Mouse (Mus musculus) embryonic facial prominence, embryonic 15.5 days (tissue): ENCODE measurements around the gene Cacna2d2. TPM values are rescaled to one million over a fixed set of nuclear protein-coding genes. Genes with fewer than 3 reads are reported as not detected.

ENCODE experiments used
- ATAC-seq: fragments of 200-750 bp; cut with Nextera tagmentation; 2 replicates; pipeline ENCODE4 v1.8.0; 2017; ENCODE audit warnings: low read depth, moderate TSS enrichment; ENCODE audit not compliant: insufficient number of reproducible peaks, low FRiP score, low TSS enrichment
- H3K27ac ChIP-seq: fragments of 300-500 bp; sonication (generic); replicated peaks from 2 replicates; pipeline ENCODE4 v1.5.1; 2015; ENCODE audit warnings: mild to moderate bottlenecking, inconsistent platforms
- H3K27me3 ChIP-seq: fragments of 300-500 bp; sonication (generic); 2 replicates; pipeline ENCODE4 v1.6.1; 2015; ENCODE audit warnings: inconsistent platforms
- H3K36me3 ChIP-seq: fragments of 300-500 bp; sonication (generic); 2 replicates; pipeline ENCODE4 v1.6.1; 2015; ENCODE audit warnings: mild to moderate bottlenecking, inconsistent platforms
- H3K4me1 ChIP-seq: fragments of 300-500 bp; sonication (generic); 2 replicates; pipeline ENCODE4 v1.6.1; 2015; ENCODE audit warnings: inconsistent platforms
- H3K4me2 ChIP-seq: fragments of 300-500 bp; sonication (generic); replicated peaks from 2 replicates; pipeline ENCODE4 v1.6.1; 2015; ENCODE audit warnings: mild to moderate bottlenecking, inconsistent platforms
- H3K4me3 ChIP-seq: fragments of 300-500 bp; sonication (generic); replicated peaks from 2 replicates; pipeline ENCODE4 v1.5.1; 2015; ENCODE audit warnings: mild to moderate bottlenecking, inconsistent platforms
- H3K9ac ChIP-seq: fragments of 300-500 bp; sonication (generic); 2 replicates; pipeline ENCODE4 v1.6.1; 2015; ENCODE audit warnings: inconsistent platforms
- H3K9me3 ChIP-seq: fragments of 300-500 bp; sonication (generic); replicated peaks from 2 replicates; pipeline ENCODE4 v1.6.1; 2016; ENCODE audit warnings: inconsistent platforms
- WGBS: fragments of 180-500 bp; shearing (Covaris S2); methylation state at CpG from one replicate; pipeline ENCODE4 v1.1.7; 2015; 5-methylcytosine and 5-hydroxymethylcytosine counted together
- polyA plus RNA-seq: library from polyadenylated mRNA; unstranded; fragments of >200 nt; fragmentation: Nextera tagmentation; extraction: Ambion mirVana; gene quantifications from 2 replicates; pipeline ENCODE4 v1.2.1, GENCODE M21; 2015

Gene Cacna2d2
- polyA plus RNA-seq, 1 experiment from 2014 or later, result 1.3 TPM

DNA sequence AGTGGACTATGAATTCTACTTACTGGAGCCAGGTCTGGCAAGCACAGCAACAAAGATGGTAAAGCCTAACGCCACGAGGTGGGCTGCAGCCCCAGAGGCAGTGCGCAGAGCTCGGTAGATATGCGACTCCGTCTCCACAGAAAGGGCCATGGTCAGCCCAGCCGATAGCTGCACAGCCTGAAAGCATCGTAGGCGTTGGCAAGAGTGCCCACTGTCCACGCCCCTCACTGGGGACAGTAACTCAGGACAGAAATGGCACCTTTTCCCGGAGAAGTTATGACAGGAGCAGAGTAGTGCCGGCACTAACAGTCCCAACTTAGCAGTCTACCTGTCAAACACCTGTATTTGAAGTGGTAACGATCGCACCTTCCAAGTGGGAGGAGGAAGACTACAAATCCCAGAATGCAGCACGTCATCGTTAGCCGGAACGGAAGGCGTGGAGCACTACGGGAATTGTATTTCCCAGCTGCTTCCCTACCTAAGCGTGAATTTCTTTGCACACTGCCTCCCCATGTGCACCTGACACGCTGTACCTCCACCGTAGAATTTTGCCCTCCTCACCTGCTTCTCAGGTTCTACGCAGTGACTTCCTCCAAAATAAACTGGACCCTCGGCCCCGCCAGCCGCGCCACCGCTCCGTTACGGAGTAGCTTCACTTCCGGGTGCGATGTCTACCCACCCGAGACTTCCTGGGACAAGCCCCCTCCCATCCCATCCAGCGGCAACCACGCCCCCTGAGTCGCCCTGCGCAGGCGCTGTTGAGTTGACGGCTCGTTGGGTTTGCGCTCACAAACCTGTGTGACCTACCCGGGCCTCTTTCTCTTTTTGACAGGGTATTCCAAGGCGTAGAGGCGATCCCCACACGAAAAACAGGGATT is 142.3 kb downstream of the Cacna2d2 start, which contains the start of the genes Cyb561d2 and Nprl2:
TSS of gene Cyb561d2 (minus strand) at position 720 of the 878 bp plus-strand sequence.
TSS of gene Nprl2 (plus strand) at position 753 of the 878 bp plus-strand sequence.
- under 1% methylated on average over 46 of the region's 46 CpGs for WGBS
- H3K27me3 ChIP-seq, result no peaks in the 10 kb centered on the region
- H3K9ac ChIP-seq, result peak within 1 kb of the TSS; percentile 59
- H3K36me3 ChIP-seq, result peaks cover 56% of the 10 kb centered on the region
- peak within 1 kb of the TSS; percentile 75 for H3K27ac ChIP-seq
- H3K4me2 ChIP-seq, result peak within 1 kb of the TSS; percentile 91
- H3K4me1 ChIP-seq, result peaks cover 37% of the 10 kb centered on the region
- peak; percentile 85 for ATAC-seq
- no peaks in the 10 kb centered on the region for H3K9me3 ChIP-seq
- peak within 1 kb of the TSS; percentile 81 for H3K4me3 ChIP-seq

DNA sequence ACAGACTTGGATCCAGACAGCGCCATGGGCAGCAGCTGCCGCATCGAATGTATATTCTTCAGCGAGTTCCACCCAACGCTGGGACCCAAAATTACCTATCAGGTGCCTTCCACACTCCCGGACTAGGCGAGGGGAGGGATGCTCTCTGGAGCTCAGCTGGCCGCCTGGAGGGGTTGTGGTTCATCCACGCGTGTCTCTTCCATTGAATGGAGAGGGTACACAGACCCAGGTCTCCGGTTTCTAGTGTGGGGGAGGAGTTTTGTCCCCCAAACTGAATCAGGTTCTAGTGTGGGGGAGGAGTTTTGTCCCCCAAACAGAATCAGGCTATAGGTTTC is 142.9 kb downstream of the Cacna2d2 start:
- WGBS, result 1% methylated on average over 11 of the region's 11 CpGs
- no peaks in the 10 kb centered on the region for H3K9me3 ChIP-seq
- no peak for ATAC-seq
- H3K4me1 ChIP-seq, result peaks cover 37% of the 10 kb centered on the region
- peak overlapping the region; percentile 81 for H3K4me3 ChIP-seq
- no peaks in the 10 kb centered on the region for H3K27me3 ChIP-seq
- peak overlapping the region; percentile 91 for H3K4me2 ChIP-seq
- peak overlapping the region; percentile 59 for H3K9ac ChIP-seq
- H3K36me3 ChIP-seq, result peaks cover 53% of the 10 kb centered on the region
- peak overlapping the region; percentile 75 for H3K27ac ChIP-seq

GRCm38 (mm10) chr9:107542721-107543120 is 143.3 kb downstream of the Cacna2d2 start:
- WGBS, result 35% methylated on average over 8 of the region's 8 CpGs
- Histone ChIP-seq H3K4me3 (peak overlapping the region; percentile 81), H3K9me3 (no peaks in the 10 kb centered on the region), H3K9ac (peak overlapping the region; percentile 59), H3K27ac (0 out of 2 replicates have a peak overlapping the region, but pooled peaks have one; percentile 75), H3K4me1 (peaks cover 38% of the 10 kb centered on the region), H3K27me3 (no peaks in the 10 kb centered on the region), H3K36me3 (peaks cover 49% of the 10 kb centered on the region), H3K4me2 (peak overlapping the region; percentile 91)
- ATAC-seq, result no peak

DNA sequence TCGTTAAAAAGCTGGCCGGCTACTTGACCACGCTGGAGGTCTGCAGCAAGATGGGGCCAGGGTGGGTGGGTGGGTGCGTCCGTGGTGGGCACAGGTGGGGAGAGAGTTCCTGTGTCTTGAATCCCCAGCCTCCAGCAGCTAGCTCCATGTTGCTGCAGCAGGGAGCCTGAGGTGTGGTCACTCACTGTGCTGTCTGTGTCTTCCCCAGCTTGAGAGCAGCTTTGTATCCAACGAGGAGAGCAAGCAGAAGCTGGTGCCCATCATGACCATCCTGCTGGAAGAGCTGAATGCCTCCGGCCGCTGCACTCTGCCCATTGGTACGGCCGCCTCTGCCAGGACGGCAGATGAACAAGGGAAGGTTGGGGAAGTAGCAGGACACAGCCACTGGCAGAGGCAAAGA is 143.9 kb downstream of the Cacna2d2 start:
- Histone ChIP-seq H3K36me3 (peaks cover 44% of the 10 kb centered on the region), H3K4me3 (no peak overlapping the region), H3K4me1 (peaks cover 41% of the 10 kb centered on the region), H3K27ac (no peak overlapping the region), H3K4me2 (no peak overlapping the region; the same call in 1 of the 2 replicates), H3K27me3 (no peaks in the 10 kb centered on the region), H3K9ac (no peak overlapping the region), H3K9me3 (no peaks in the 10 kb centered on the region)
- ATAC-seq, result no peak
- 86% methylated on average over 11 of the region's 11 CpGs for WGBS

DNA sequence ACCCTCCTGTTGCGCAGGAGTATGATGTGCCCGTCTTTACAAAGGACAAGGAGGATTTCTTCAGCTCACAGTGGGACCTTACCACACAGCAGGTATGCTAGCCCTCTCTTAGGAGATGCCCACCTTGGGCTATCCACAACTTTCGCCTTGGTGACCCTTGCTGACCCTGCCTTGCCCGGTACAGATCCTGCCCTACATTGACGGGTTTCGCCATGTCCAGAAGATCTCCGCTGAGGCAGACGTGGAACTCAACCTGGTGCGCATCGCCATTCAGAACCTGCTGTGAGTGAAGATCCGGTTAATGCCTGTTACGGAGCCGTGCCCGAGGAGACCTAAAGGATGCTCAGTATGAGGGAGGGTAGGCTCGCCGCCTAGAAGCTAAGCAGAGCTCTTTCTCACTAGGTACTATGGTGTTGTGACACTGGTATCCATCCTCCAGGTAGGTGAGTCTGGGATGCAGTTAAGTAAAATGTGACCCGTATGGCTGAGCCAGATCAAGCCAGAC is 144.8 kb downstream of the Cacna2d2 start:
- Histone ChIP-seq H3K27me3 (no peaks in the 10 kb centered on the region), H3K36me3 (peaks cover 34% of the 10 kb centered on the region), H3K27ac (no peak overlapping the region), H3K4me3 (no peak overlapping the region), H3K4me1 (peaks cover 41% of the 10 kb centered on the region), H3K9me3 (no peaks in the 10 kb centered on the region), H3K9ac (no peak overlapping the region), H3K4me2 (no peak overlapping the region)
- 93% methylated on average over 17 of the region's 17 CpGs for WGBS
- ATAC-seq, result no peak

DNA sequence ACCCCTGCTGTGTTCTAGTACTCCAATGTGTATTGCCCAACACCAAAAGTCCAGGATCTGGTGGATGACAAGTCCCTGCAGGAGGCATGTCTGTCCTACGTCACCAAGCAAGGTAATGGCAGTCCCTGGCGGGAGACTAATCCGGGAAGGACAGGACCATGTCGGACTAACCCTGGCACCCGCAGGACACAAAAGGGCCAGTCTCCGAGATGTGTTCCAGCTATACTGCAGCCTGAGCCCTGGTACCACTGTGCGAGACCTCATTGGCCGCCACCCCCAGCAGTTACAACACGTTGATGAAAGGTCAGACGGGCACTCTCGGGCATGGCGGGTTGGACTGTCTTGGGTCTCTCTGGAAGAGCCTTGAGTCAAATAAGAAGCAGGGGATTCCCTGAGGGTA is 145.3 kb downstream of the Cacna2d2 start:
- Histone ChIP-seq H3K36me3 (peaks cover 29% of the 10 kb centered on the region), H3K4me3 (no peak overlapping the region), H3K9me3 (no peaks in the 10 kb centered on the region), H3K4me2 (no peak overlapping the region), H3K27ac (no peak overlapping the region), H3K4me1 (peaks cover 44% of the 10 kb centered on the region), H3K9ac (no peak overlapping the region), H3K27me3 (no peaks in the 10 kb centered on the region)
- no peak for ATAC-seq
- 91% methylated on average over 12 of the region's 12 CpGs for WGBS

DNA sequence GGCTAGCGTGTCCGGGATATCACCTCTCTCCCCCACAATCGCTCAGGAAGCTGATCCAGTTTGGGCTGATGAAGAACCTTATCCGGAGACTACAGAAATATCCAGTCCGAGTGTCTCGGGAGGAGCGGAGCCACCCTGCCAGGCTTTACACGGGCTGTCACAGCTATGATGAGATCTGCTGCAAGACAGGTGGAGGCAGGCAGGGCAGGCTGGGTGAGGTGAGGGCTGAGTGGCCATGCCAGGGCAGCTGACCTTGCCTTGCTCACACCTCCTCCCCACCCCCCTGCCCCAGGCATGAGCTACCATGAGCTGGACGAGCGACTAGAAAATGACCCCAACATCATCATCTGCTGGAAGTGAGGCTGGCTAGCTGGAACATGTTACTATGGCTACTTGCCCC is 145.8 kb downstream of the Cacna2d2 start:
- Histone ChIP-seq H3K4me1 (peaks cover 47% of the 10 kb centered on the region), H3K27me3 (no peaks in the 10 kb centered on the region), H3K9ac (no peak overlapping the region), H3K9me3 (no peaks in the 10 kb centered on the region), H3K36me3 (peaks cover 25% of the 10 kb centered on the region), H3K27ac (no peak overlapping the region), H3K4me3 (no peak overlapping the region), H3K4me2 (no peak overlapping the region)
- no peak for ATAC-seq
- WGBS, result 81% methylated on average over 10 of the region's 10 CpGs

- H3K27me3 ChIP-seq, result no peaks in the 10 kb centered on the region
- 11% methylated on average over 3 of the region's 3 CpGs for WGBS
- H3K4me2 ChIP-seq, result no peak overlapping the region
- no peak overlapping the region for H3K4me3 ChIP-seq
- H3K9ac ChIP-seq, result no peak overlapping the region
- H3K36me3 ChIP-seq, result peaks cover 22% of the 10 kb centered on the region
- no peak overlapping the region for H3K27ac ChIP-seq
- ATAC-seq, result no peak
- H3K4me1 ChIP-seq, result peaks cover 49% of the 10 kb centered on the region
- H3K9me3 ChIP-seq, result no peaks in the 10 kb centered on the region
These were observed 146.2 kb downstream of the Cacna2d2 start for GRCm38 (mm10) chr9:107545602-107546001.

DNA sequence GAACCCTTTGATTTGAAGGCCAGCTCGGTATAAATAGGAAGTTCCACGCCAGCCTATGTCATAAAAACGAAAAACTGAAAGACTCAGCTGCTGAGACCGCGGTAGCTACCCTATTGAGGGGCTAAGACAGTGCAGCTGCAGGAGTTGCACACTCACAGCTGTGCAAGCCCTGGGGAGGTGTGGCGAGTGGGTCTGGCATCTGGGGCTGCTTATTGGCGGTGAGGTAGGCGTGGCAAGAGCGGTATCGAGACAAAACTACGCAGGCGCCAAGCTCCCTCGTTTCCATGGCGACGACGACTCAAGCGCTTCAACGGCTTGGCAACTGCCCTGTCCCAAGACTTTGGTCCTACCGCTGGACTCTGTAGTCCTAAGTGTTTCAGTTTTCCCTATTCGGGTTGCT is 147.6 kb downstream of the Cacna2d2 start, which contains the start of gene Zmynd10:
TSS of gene Zmynd10 (plus strand) at position 273 of the 400 bp plus-strand sequence.
- peak within 1 kb of the TSS; percentile 18 for H3K4me3 ChIP-seq
- peaks cover 22% of the 10 kb centered on the region for H3K36me3 ChIP-seq
- H3K4me2 ChIP-seq, result peak within 1 kb of the TSS; percentile 41
- 0 out of 2 replicates have a peak within 1 kb of the TSS, but pooled peaks have one; percentile 23 for H3K27ac ChIP-seq
- peak; percentile 52; the same call in 1 of the 2 replicates for ATAC-seq
- H3K9ac ChIP-seq, result no peak within 1 kb of the TSS
- no peaks in the 10 kb centered on the region for H3K9me3 ChIP-seq
- 2% methylated on average over 20 of the region's 20 CpGs for WGBS
- peaks cover 54% of the 10 kb centered on the region for H3K4me1 ChIP-seq
- no peaks in the 10 kb centered on the region for H3K27me3 ChIP-seq

DNA sequence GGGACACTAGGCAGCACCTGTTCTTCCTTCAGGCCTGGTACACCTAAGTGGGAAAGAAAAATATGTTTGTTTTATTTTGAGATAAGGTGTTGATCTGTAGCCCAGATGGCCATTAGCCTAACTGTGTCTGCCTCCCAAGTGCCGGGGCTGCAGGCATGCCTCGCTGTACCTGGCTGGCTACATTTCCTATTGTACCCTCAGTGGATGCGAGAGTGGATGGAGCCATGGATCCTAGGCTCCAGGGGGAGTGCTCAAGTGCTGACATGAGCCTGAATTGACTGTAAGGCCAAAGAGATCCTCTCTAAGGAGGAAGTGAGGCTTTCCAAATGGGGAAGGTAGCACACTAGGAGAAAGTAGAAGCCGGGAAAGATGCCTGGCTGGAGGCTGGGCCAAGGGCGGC is 148.5 kb downstream of the Cacna2d2 start:
- Histone ChIP-seq H3K9ac (no peak overlapping the region), H3K27me3 (no peaks in the 10 kb centered on the region), H3K4me2 (no peak overlapping the region), H3K4me3 (no peak overlapping the region), H3K4me1 (peaks cover 56% of the 10 kb centered on the region), H3K9me3 (no peaks in the 10 kb centered on the region), H3K36me3 (peaks cover 22% of the 10 kb centered on the region), H3K27ac (no peak overlapping the region)
- WGBS, result 79% methylated on average over 5 of the region's 5 CpGs
- no peak for ATAC-seq

GRCm38 (mm10) chr9:107548820-107549219 is 149.4 kb downstream of the Cacna2d2 start:
- Histone ChIP-seq H3K9me3 (no peaks in the 10 kb centered on the region), H3K9ac (no peak overlapping the region), H3K4me2 (no peak overlapping the region), H3K27me3 (no peaks in the 10 kb centered on the region), H3K36me3 (peaks cover 17% of the 10 kb centered on the region), H3K4me3 (no peak overlapping the region), H3K4me1 (peaks cover 62% of the 10 kb centered on the region), H3K27ac (no peak overlapping the region)
- ATAC-seq, result no peak
- 89% methylated on average over 10 of the region's 10 CpGs for WGBS
